Mouse (Mus musculus) kidney, adult 2 months (tissue): ENCODE results near the gene Clstn1.

ENCODE experiments used
- CTCF ChIP-seq: fragments of 200-500 bp; conservative IDR thresholded peaks from 2 replicates; pipeline ENCODE4 v1.5.1; 2011; ENCODE audit warnings: low read depth, mild to moderate bottlenecking, control low read depth, low read length, moderate library complexity, mixed read lengths; ENCODE audit not compliant: insufficient read depth, insufficient read length
- POLR2A ChIP-seq: fragments of 200-500 bp; IDR thresholded peaks from one replicate; pipeline ENCODE4 v1.6.1; 2011; ENCODE audit warnings: low read depth, low read length, control low read depth

GRCm38 (mm10) chr4:149634157-149634556 is 47.9 kb downstream of the Clstn1 start:
- TF ChIP-seq CTCF (no peak), POLR2A (no peak)
